Mouse (Mus musculus) heart, postnatal 0 days (tissue): ENCODE data around the gene Ebf3.

Experiments used
- CTCF ChIP-seq: IDR thresholded peaks from 2 replicates; pipeline ENCODE4 v1.5.1; 2016; ENCODE audit warnings: antibody characterized with exemption, control low read depth, low read depth
- EP300 ChIP-seq: IDR thresholded peaks from 2 replicates; pipeline ENCODE4 v1.6.1; 2016; ENCODE audit warnings: antibody characterized with exemption, low read depth

GRCm38 (mm10) chr7:137322926-137323325, 8.7 kb upstream of the Ebf3 start:
- TF ChIP-seq CTCF (no peak), EP300 (no peak)
